Mouse (Mus musculus): ENCODE results near the gene 4931406C07Rik. TPM values are rescaled to one million over a fixed set of nuclear protein-coding genes. Genes with fewer than 3 reads are reported as not detected.
A peak's percentile ranks its signal among the peaks of the same experiment; 100 is the strongest.
"Not testable (repeated sequence)": the region's sequence is repeated elsewhere in the genome, so short reads cannot be mapped to it uniquely, and the experiment has no call there.

4931406C07Rik gene
- polyA plus RNA-seq, 1 experiment from 2014 or later, result 7.3 TPM

DNA sequence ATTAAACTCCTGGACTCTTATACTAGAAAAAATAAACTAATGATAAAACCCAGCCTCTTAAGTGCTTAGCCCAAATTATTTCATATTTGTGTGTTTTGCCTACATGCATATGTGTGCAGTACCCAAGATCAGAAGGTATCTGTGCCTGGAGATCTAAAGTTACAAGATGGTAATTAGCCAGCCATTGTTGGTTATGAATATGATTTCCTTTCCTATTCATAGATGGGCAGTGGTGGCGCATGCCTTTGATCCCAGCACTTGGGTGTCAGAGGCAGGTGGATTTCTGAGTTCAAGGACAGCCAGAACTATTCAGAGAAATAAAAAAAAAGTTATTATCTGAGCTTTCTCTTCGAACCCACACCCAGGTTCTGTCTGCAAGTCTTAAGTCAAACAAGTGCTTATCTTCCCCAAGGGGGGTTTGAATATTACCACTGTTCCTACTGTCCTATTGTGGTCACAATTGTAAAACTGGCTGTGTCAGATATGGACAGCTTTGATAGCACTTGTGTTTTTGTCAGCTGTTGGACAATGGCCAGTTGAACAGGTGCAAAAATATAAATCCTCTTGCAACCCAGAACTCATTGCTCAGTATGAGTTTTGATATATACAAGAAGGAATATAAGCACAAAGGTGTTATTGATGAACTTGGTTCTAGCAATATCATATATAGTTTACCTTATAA lies 5.9 kb upstream of the 4931406C07Rik start:
- H3K4me3 ChIP-seq (ENCODE audit: low read depth, low read length), result no peak overlapping the region
- H3K27ac ChIP-seq (ENCODE audit: low read depth, low read length), result no peak overlapping the region
- H3K36me3 ChIP-seq (ENCODE audit: control insufficient read depth, insufficient read depth, low read length), result peaks cover 33% of the 10 kb centered on the region
- DNase-seq (ENCODE audit: low spot score) (no peak), ATAC-seq (ENCODE audit: insufficient read depth, low FRiP score, low TSS enrichment) (no peak)
- H3K9ac ChIP-seq (ENCODE audit: low read length), result no peak overlapping the region
- H3K4me2 ChIP-seq (ENCODE audit: low read depth), result no peak overlapping the region
- H3K27me3 ChIP-seq (ENCODE audit: control insufficient read depth, insufficient read depth, low read length), result no peaks in the 10 kb centered on the region
- WGBS, result 93% methylated on average over 2 of the region's 2 CpGs
- no peaks in the 10 kb centered on the region for H3K9me3 ChIP-seq (ENCODE audit: control insufficient read depth, low read length)
- peaks cover 10% of the 10 kb centered on the region; the same call in 1 of the 2 replicates for H3K4me1 ChIP-seq (ENCODE audit: control insufficient read depth, insufficient read depth, low read length)

DNA sequence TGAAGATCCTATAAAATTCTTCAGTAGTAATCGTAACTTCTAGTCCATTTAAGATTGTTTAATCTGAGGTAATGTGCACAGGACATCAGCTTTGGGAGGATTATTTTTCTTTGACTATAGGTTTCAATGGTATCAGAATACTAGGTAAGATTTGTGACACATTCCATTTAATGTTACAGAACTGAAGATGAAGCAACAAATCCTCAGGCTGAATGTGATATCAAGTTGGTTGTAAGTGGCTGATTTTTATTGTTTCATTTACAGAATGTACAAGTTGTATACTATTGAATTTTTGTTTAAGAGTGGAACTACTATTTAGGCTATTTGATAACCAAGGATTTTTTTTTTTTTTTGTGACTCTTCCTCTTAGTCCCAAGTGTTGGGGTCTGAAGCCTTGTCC lies 3.9 kb upstream of the 4931406C07Rik start:
- Histone ChIP-seq H3K27ac (ENCODE audit: low read depth, low read length) (no peak overlapping the region), H3K9me3 (ENCODE audit: control insufficient read depth, low read length) (no peaks in the 10 kb centered on the region), H3K4me2 (ENCODE audit: low read depth) (no peak overlapping the region), H3K9ac (ENCODE audit: low read length) (no peak overlapping the region), H3K36me3 (ENCODE audit: control insufficient read depth, insufficient read depth, low read length) (peaks cover 28% of the 10 kb centered on the region), H3K27me3 (ENCODE audit: control insufficient read depth, insufficient read depth, low read length) (no peaks in the 10 kb centered on the region), H3K4me1 (ENCODE audit: control insufficient read depth, insufficient read depth, low read length) (peaks cover 15% of the 10 kb centered on the region; the same call in 1 of the 2 replicates), H3K4me3 (ENCODE audit: low read depth, low read length) (no peak overlapping the region)
- WGBS, result 94% methylated on average over 1 of the region's 1 CpGs
- no peak for ATAC-seq (ENCODE audit: insufficient read depth, low FRiP score, low TSS enrichment)
- no peak for DNase-seq (ENCODE audit: low spot score)

GRCm38 (mm10) chr9:15309425-15309824 lies 3.2 kb upstream of the 4931406C07Rik start:
- peaks cover 22% of the 10 kb centered on the region for H3K36me3 ChIP-seq (ENCODE audit: control insufficient read depth, insufficient read depth, low read length)
- ATAC-seq (ENCODE audit: insufficient read depth, low FRiP score, low TSS enrichment), result no peak
- H3K4me1 ChIP-seq (ENCODE audit: control insufficient read depth, insufficient read depth, low read length), result peaks cover 15% of the 10 kb centered on the region; the same call in 1 of the 2 replicates
- H3K27me3 ChIP-seq (ENCODE audit: control insufficient read depth, insufficient read depth, low read length), result no peaks in the 10 kb centered on the region
- 81% methylated on average over 4 of the region's 4 CpGs for WGBS
- DNase-seq (ENCODE audit: low spot score), result no peak
- no peak overlapping the region for H3K27ac ChIP-seq (ENCODE audit: low read depth, low read length)
- no peaks in the 10 kb centered on the region for H3K9me3 ChIP-seq (ENCODE audit: control insufficient read depth, low read length)
- peak overlapping the region; percentile 10; the same call in 1 of the 2 replicates for H3K4me2 ChIP-seq (ENCODE audit: low read depth)
- no peak overlapping the region for H3K4me3 ChIP-seq (ENCODE audit: low read depth, low read length)
- H3K9ac ChIP-seq (ENCODE audit: low read length), result no peak overlapping the region

GRCm38 (mm10) chr9:15308254-15308653 lies 2.0 kb upstream of the 4931406C07Rik start:
- no peak overlapping the region for H3K9ac ChIP-seq (ENCODE audit: low read length)
- H3K27ac ChIP-seq (ENCODE audit: low read depth, low read length), result no peak overlapping the region
- WGBS, result 76% methylated on average over 2 of the region's 2 CpGs
- peaks cover 13% of the 10 kb centered on the region for H3K36me3 ChIP-seq (ENCODE audit: control insufficient read depth, insufficient read depth, low read length)
- no peaks in the 10 kb centered on the region for H3K27me3 ChIP-seq (ENCODE audit: control insufficient read depth, insufficient read depth, low read length)
- H3K4me1 ChIP-seq (ENCODE audit: control insufficient read depth, insufficient read depth, low read length), result peaks cover 15% of the 10 kb centered on the region; the same call in 1 of the 2 replicates
- DNase-seq (ENCODE audit: low spot score) (no peak), ATAC-seq (ENCODE audit: insufficient read depth, low FRiP score, low TSS enrichment) (no peak)
- no peak overlapping the region for H3K4me3 ChIP-seq (ENCODE audit: low read depth, low read length)
- 0 out of 2 replicates have a peak overlapping the region, but pooled peaks have one; percentile 6 for H3K4me2 ChIP-seq (ENCODE audit: low read depth)
- no peaks in the 10 kb centered on the region for H3K9me3 ChIP-seq (ENCODE audit: control insufficient read depth, low read length)

- DNase-seq (ENCODE audit: low spot score) (no peak), ATAC-seq (ENCODE audit: insufficient read depth, low FRiP score, low TSS enrichment) (no peak)
- H3K9me3 ChIP-seq (ENCODE audit: control insufficient read depth, low read length), result no peaks in the 10 kb centered on the region
- peak overlapping the region; percentile 76 for H3K4me2 ChIP-seq (ENCODE audit: low read depth)
- H3K9ac ChIP-seq (ENCODE audit: low read length), result peak overlapping the region; percentile 92
- no peak overlapping the region for H3K27ac ChIP-seq (ENCODE audit: low read depth, low read length)
- WGBS, result 10% methylated on average over 6 of the region's 6 CpGs
- H3K4me1 ChIP-seq (ENCODE audit: control insufficient read depth, insufficient read depth, low read length), result peaks cover 15% of the 10 kb centered on the region; the same call in 1 of the 2 replicates
- peaks cover 10% of the 10 kb centered on the region for H3K36me3 ChIP-seq (ENCODE audit: control insufficient read depth, insufficient read depth, low read length)
- H3K4me3 ChIP-seq (ENCODE audit: low read depth, low read length), result peak overlapping the region; percentile 84
- no peaks in the 10 kb centered on the region for H3K27me3 ChIP-seq (ENCODE audit: control insufficient read depth, insufficient read depth, low read length)
These were observed 1.0 kb upstream of the 4931406C07Rik start for GRCm38 (mm10) chr9:15307257-15307656.

DNA sequence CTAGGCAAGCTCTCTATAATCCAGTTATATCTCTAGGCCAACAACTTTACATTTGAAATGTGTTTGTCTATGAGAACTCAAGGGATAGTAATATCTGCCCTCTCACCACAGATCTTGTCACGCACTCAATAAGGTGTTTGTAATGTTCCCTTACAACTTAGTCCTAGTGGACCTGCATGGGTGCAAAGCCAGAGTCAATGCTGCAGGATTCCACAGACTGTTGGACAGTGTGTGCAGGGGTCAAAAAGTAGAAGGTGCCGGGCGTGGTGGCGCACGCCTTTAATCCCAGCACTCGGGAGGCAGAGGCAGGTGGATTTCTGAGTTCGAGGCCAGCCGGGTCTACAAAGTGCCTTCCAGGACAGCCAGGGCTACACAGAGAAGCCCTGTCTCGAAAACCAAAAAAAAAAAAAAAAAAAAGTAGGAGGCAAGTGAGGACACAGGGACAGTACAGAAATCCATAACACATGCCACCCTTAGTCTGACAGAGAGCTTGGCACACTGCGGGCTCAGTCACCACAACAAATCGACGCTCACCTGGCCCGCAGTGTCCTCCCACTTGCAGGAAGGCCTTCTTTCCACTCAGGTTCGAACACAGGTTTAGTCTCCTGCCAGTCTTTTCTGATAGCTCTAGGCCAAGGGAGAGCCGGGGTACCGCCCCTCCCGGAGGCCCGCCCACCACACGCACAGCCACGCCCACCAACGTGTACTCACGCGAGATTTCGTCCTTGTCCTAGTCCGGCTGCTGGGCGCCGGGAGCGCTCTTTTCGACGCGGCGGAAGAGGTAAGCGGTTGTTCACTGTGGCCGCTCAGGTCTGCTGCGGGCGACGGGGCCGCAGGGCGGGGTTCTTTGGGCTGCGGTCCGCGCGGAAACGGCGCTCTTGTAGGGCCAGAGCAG lies 498 bp downstream of the 4931406C07Rik start, which contains the start of gene Taf1d:
Gene Taf1d (plus strand): TSS at position 712 of the 895 bp plus-strand sequence.
- Histone ChIP-seq H3K27me3 (ENCODE audit: control insufficient read depth, insufficient read depth, low read length) (no peaks in the 10 kb centered on the region), H3K4me1 (ENCODE audit: control insufficient read depth, insufficient read depth, low read length) (peaks cover 15% of the 10 kb centered on the region; the same call in 1 of the 2 replicates), H3K4me2 (ENCODE audit: low read depth) (peak within 1 kb of the TSS; percentile 76), H3K9ac (ENCODE audit: low read length) (peak within 1 kb of the TSS; percentile 92), H3K9me3 (ENCODE audit: control insufficient read depth, low read length) (no peaks in the 10 kb centered on the region), H3K27ac (ENCODE audit: low read depth, low read length) (peak within 1 kb of the TSS; percentile 88), H3K4me3 (ENCODE audit: low read depth, low read length) (peak within 1 kb of the TSS; percentile 84), H3K36me3 (ENCODE audit: control insufficient read depth, insufficient read depth, low read length) (peaks cover 7% of the 10 kb centered on the region)
- 13% methylated on average over 45 of the region's 45 CpGs for WGBS
- ATAC-seq (ENCODE audit: insufficient read depth, low FRiP score, low TSS enrichment), result peak; percentile 97
- DNase-seq (ENCODE audit: low spot score), result peak; percentile 95

DNA sequence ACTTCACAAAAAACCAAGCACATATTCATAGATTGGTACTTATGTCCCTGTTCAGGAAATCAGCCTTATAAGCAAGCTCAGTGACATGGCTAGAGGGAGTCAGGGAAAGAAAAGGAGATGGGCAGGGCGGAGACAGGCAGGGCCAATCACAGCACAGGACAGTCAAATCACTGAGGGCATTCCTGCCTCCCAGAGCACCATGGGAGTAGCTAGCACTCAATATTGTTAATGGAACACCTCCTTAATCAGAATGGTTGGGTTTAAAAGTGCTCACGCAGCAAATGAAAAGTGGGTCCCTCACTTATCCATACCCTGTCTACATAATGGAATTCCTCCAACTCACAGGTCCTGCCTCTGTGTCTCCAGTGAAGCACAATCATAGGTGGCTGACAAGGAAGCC lies 3.4 kb downstream of the 4931406C07Rik start:
- no peak for DNase-seq (ENCODE audit: low spot score)
- no peak for ATAC-seq (ENCODE audit: insufficient read depth, low FRiP score, low TSS enrichment)
- WGBS, result 79% methylated on average over 2 of the region's 2 CpGs
- no peak overlapping the region for H3K4me3 ChIP-seq (ENCODE audit: low read depth, low read length)
- no peak overlapping the region for H3K27ac ChIP-seq (ENCODE audit: low read depth, low read length)
- no peak overlapping the region for H3K4me2 ChIP-seq (ENCODE audit: low read depth)
- no peaks in the 10 kb centered on the region for H3K9me3 ChIP-seq (ENCODE audit: control insufficient read depth, low read length)
- H3K36me3 ChIP-seq (ENCODE audit: control insufficient read depth, insufficient read depth, low read length), result 0 out of 2 replicates have a peak, but pooled peaks cover 2% of the 10 kb centered on the region
- no peaks in the 10 kb centered on the region for H3K27me3 ChIP-seq (ENCODE audit: control insufficient read depth, insufficient read depth, low read length)
- H3K9ac ChIP-seq (ENCODE audit: low read length), result no peak overlapping the region
- peaks cover 11% of the 10 kb centered on the region; the same call in 1 of the 2 replicates for H3K4me1 ChIP-seq (ENCODE audit: control insufficient read depth, insufficient read depth, low read length)

DNA sequence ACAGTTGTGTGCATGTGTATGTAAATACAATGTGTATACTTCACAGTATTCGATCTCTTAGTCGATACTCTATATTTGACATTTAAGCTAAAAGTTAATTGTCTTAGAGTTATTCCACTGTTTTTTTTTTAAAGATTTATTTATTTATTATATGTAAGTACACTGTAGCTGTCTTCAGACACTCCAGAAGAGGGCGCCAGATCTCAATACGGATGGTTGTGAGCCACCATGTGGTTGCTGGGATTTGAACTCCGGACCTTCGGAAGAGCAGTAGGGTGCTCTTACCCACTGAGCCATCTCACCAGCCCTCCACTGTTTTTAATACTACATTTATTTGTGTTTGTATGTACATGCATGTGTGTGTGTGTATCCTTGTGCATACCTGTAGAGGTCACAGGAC lies 4.2 kb downstream of the 4931406C07Rik start:
- H3K4me3 ChIP-seq (ENCODE audit: low read depth, low read length); H3K4me2 ChIP-seq (ENCODE audit: low read depth); H3K9me3 ChIP-seq (ENCODE audit: control insufficient read depth, low read length); DNase-seq (ENCODE audit: low spot score); H3K27ac ChIP-seq (ENCODE audit: low read depth, low read length); H3K27me3 ChIP-seq (ENCODE audit: control insufficient read depth, insufficient read depth, low read length); H3K9ac ChIP-seq (ENCODE audit: low read length); H3K4me1 ChIP-seq (ENCODE audit: control insufficient read depth, insufficient read depth, low read length); H3K36me3 ChIP-seq (ENCODE audit: control insufficient read depth, insufficient read depth, low read length); ATAC-seq (ENCODE audit: insufficient read depth, low FRiP score, low TSS enrichment): not testable (repeated sequence)
- WGBS, result 86% methylated on average over 6 of the region's 6 CpGs
